Mouse (Mus musculus) kidney, postnatal 25 days (tissue): ENCODE measurements around the gene Ifnb1.

Experiments
- DNase-seq, 2 experiments: peaks; one replicate each; pipeline ENCODE4 v3.0.0; 2021; ENCODE audit warnings: mixed read lengths in 2 of 2

Gene Ifnb1

GRCm38 (mm10) chr4:88496321-88497018 lies 26.1 kb downstream of the Ifnb1 start:
- DNase-seq, result peak; percentile 59 to 61

- no peak for DNase-seq
These were observed 33.0 kb downstream of the Ifnb1 start for GRCm38 (mm10) chr4:88489622-88490021.

GRCm38 (mm10) chr4:88488107-88488506 lies 34.5 kb downstream of the Ifnb1 start:
- DNase-seq, result no peak

- DNase-seq, result no peak
These were observed 42.4 kb downstream of the Ifnb1 start for GRCm38 (mm10) chr4:88480130-88480529.

GRCm38 (mm10) chr4:88478809-88479186 lies 43.8 kb downstream of the Ifnb1 start:
- no peak for DNase-seq

GRCm38 (mm10) chr4:88478177-88478808 lies 44.3 kb downstream of the Ifnb1 start:
- no peak for DNase-seq

- peak in 1 of 2 experiments; percentile 16 for DNase-seq
These were observed 45.9 kb downstream of the Ifnb1 start for GRCm38 (mm10) chr4:88476511-88477210.

- no peak for DNase-seq
These were observed 46.5 kb downstream of the Ifnb1 start for GRCm38 (mm10) chr4:88476084-88476483.
